Mouse (Mus musculus): Measurements from ENCODE around the gene Gns.
A peak's percentile ranks its signal among the peaks of the same experiment; 100 is the strongest.

Gns gene

GRCm38 (mm10) chr10:121432041-121432634, 67.2 kb downstream of the Gns start:
- DNase-seq, result peak; percentile 69

GRCm38 (mm10) chr10:121432635-121433280, 67.9 kb downstream of the Gns start:
- DNase-seq, result no peak

- no peak for DNase-seq
Measured at GRCm38 (mm10) chr10:121434441-121435103, 69.7 kb downstream of the Gns start.

GRCm38 (mm10) chr10:121435546-121436257, 70.8 kb downstream of the Gns start:
- DNase-seq, result no peak

- no peak for DNase-seq
Measured at GRCm38 (mm10) chr10:121436258-121436645, 71.4 kb downstream of the Gns start.

- no peak for DNase-seq
Measured at GRCm38 (mm10) chr10:121436693-121437092, 71.8 kb downstream of the Gns start.

- DNase-seq, result no peak
Measured at GRCm38 (mm10) chr10:121438109-121438508, 73.2 kb downstream of the Gns start.

- DNase-seq, result no peak
Measured at GRCm38 (mm10) chr10:121439310-121439731, 74.4 kb downstream of the Gns start.

GRCm38 (mm10) chr10:121443791-121444190, 78.9 kb downstream of the Gns start:
- DNase-seq, result no peak

GRCm38 (mm10) chr10:121444198-121444597, 79.3 kb downstream of the Gns start:
- no peak for DNase-seq

- DNase-seq, result no peak
Measured at GRCm38 (mm10) chr10:121445808-121446207, 80.9 kb downstream of the Gns start.
